Mouse (Mus musculus) E14TG2a.4 (cell line): ENCODE measurements at regions not wholly inside any gene's neighbourhood (a gene's known extent, or its start where the extent isn't known, plus 50 kb on each side); places are given as distances from the start of the nearest gene placed in this dataset.

Experiments used
- H3K27me3 ChIP-seq: 2 replicates; pipeline ENCODE4 v1.6.1; 2014; ENCODE audit warnings: low read length, control low read depth; ENCODE audit not compliant: insufficient read depth
- H3K36me3 ChIP-seq: 2 replicates; pipeline ENCODE4 v1.6.1; 2014; ENCODE audit warnings: low read length, control low read depth; ENCODE audit not compliant: insufficient read depth
- H3K4me1 ChIP-seq: replicated peaks from 2 replicates; pipeline ENCODE4 v1.6.1; 2014; ENCODE audit warnings: low read depth, low read length, control low read depth
- H3K4me3 ChIP-seq: replicated peaks from 2 replicates; pipeline ENCODE4 v1.5.1; 2014; ENCODE audit warnings: mild to moderate bottlenecking, low read length
- H3K9me3 ChIP-seq: 2 replicates; pipeline ENCODE4 v1.6.1; 2014; ENCODE audit warnings: low read length, control low read depth
- CTCF ChIP-seq: conservative IDR thresholded peaks from 2 replicates; pipeline ENCODE4 v1.5.1; 2014; ENCODE audit warnings: low read length
- NANOG ChIP-seq: IDR thresholded peaks from 2 replicates; pipeline ENCODE4 v1.6.1; 2014; ENCODE audit warnings: borderline replicate concordance, low read length, mixed read lengths
- POU5F1 ChIP-seq: IDR thresholded peaks from 2 replicates; pipeline ENCODE4 v1.6.1; 2014; ENCODE audit warnings: low read length, borderline replicate concordance

GRCm38 (mm10) chr13:69331537-69332435 lies 201.8 kb upstream of the Nsun2 start:
- TF ChIP-seq POU5F1 (no peak), NANOG (no peak), CTCF (no peak)
- Histone ChIP-seq H3K9me3 (no peaks in the 10 kb centered on the region), H3K4me3 (peak overlapping the region; percentile 45), H3K27me3 (no peaks in the 10 kb centered on the region), H3K36me3 (no peaks in the 10 kb centered on the region), H3K4me1 (peaks cover 9% of the 10 kb centered on the region; the same call in 1 of the 2 replicates)

- TF ChIP-seq NANOG (no peak), CTCF (no peak), POU5F1 (no peak)
- Histone ChIP-seq H3K4me3 (no peak overlapping the region), H3K9me3 (peaks cover 17% of the 10 kb centered on the region), H3K27me3 (no peaks in the 10 kb centered on the region), H3K4me1 (no peaks in the 10 kb centered on the region), H3K36me3 (no peaks in the 10 kb centered on the region)
Measured at GRCm38 (mm10) chr13:69343806-69344205, 189.7 kb upstream of the Nsun2 start.

GRCm38 (mm10) chr13:69357435-69357834 lies 176.1 kb upstream of the Nsun2 start:
- Histone ChIP-seq H3K9me3 (no peaks in the 10 kb centered on the region), H3K4me3 (no peak overlapping the region), H3K4me1 (no peaks in the 10 kb centered on the region), H3K27me3 (no peaks in the 10 kb centered on the region), H3K36me3 (no peaks in the 10 kb centered on the region)
- TF ChIP-seq CTCF (no peak), POU5F1 (no peak), NANOG (no peak)

GRCm38 (mm10) chr13:69365880-69366490 lies 167.6 kb upstream of the Nsun2 start:
- no peaks in the 10 kb centered on the region for H3K27me3 ChIP-seq
- no peak for TF ChIP-seq POU5F1
- no peak for TF ChIP-seq NANOG
- TF ChIP-seq CTCF, result no peak
- no peaks in the 10 kb centered on the region for H3K36me3 ChIP-seq
- no peak overlapping the region for H3K4me3 ChIP-seq
- H3K4me1 ChIP-seq, result no peaks in the 10 kb centered on the region
- H3K9me3 ChIP-seq, result peaks cover 22% of the 10 kb centered on the region

- H3K4me3 ChIP-seq, result no peak overlapping the region
- no peaks in the 10 kb centered on the region for H3K36me3 ChIP-seq
- peaks cover 11% of the 10 kb centered on the region for H3K9me3 ChIP-seq
- H3K4me1 ChIP-seq, result no peaks in the 10 kb centered on the region
- H3K27me3 ChIP-seq, result no peaks in the 10 kb centered on the region
- no peak for TF ChIP-seq POU5F1
- TF ChIP-seq NANOG, result no peak
- no peak for TF ChIP-seq CTCF
Measured at GRCm38 (mm10) chr13:69373101-69373815, 160.3 kb upstream of the Nsun2 start.

- no peak overlapping the region for H3K4me3 ChIP-seq
- TF ChIP-seq POU5F1 (no peak), CTCF (no peak), NANOG (no peak)
- no peaks in the 10 kb centered on the region for H3K4me1 ChIP-seq
- no peaks in the 10 kb centered on the region for H3K36me3 ChIP-seq
- H3K9me3 ChIP-seq, result peaks cover 6% of the 10 kb centered on the region
- no peaks in the 10 kb centered on the region for H3K27me3 ChIP-seq
Measured at GRCm38 (mm10) chr13:69373816-69374142, 159.8 kb upstream of the Nsun2 start.

GRCm38 (mm10) chr13:69380403-69380802 lies 153.1 kb upstream of the Nsun2 start:
- no peaks in the 10 kb centered on the region for H3K36me3 ChIP-seq
- no peaks in the 10 kb centered on the region for H3K4me1 ChIP-seq
- H3K4me3 ChIP-seq, result no peak overlapping the region
- H3K27me3 ChIP-seq, result no peaks in the 10 kb centered on the region
- no peak for TF ChIP-seq CTCF
- no peak for TF ChIP-seq POU5F1
- no peak for TF ChIP-seq NANOG
- no peaks in the 10 kb centered on the region for H3K9me3 ChIP-seq

GRCm38 (mm10) chr13:69384767-69385166 lies 148.8 kb upstream of the Nsun2 start:
- Histone ChIP-seq H3K27me3 (no peaks in the 10 kb centered on the region), H3K4me3 (no peak overlapping the region), H3K36me3 (no peaks in the 10 kb centered on the region), H3K4me1 (no peaks in the 10 kb centered on the region), H3K9me3 (no peaks in the 10 kb centered on the region)
- no peak for TF ChIP-seq POU5F1
